ENCODE assay signal across 22 mouse cellular contexts in the genomic region with DNA sequence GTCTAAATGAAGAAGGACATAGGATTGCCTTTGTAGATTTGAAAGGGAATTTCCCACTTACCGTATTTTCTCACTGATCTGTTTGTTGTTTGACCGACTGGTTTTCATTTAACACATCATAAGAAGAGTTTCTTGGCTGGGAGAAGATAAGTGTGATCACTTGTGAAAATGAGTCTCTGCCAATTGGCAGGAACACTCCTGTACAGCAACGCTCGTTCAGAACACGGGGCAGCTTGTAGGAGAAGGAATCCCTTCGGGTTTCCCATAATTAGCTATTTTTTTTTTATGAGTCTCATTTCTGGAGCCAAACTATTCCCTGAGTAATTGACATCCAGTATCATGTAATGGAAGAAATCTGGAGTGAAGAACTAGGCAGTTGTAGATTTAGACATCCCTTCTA.
DNase-seq lines count a peak whose midpoint lies in the region; ATAC-seq and TF ChIP-seq lines count a peak whose summit lies in the region.
"Had no signal": no experiment of that assay in that cellular context is flagged by ENCODE, and none has a peak within 500 bp of the region (broad histone marks: within the 10 kb centered on the region; RNA-seq: fewer than 3 reads in every experiment).

No protein-coding gene starts in this region.

- peak; percentile 72 for DNase-seq in forebrain, embryonic 14.5 days (ENCODE audit: low spot score)
- peak; percentile 49 for DNase-seq in limb, embryonic 14.5 days (ENCODE audit: low spot score)
- DNase-seq in limb, embryonic 10.5 days (ENCODE audit: low spot score): no peak
- DNase-seq in lung, postnatal 0 days (ENCODE audit: low spot score): peak; percentile 50
- DNase-seq in lung, postnatal 4 days: no peak
- DNase-seq in brain, embryonic 14.5 days (ENCODE audit: low read depth): peak; percentile 79
- DNase-seq in gastrocnemius, postnatal 14 days: no peak
- DNase-seq: adrenal gland, adult 2 months; adrenal gland, postnatal 25 days; cerebellum, adult 2 months; cerebellum, postnatal 10 days; embryo, embryonic 11 days; forebrain, postnatal 0 days; gastrocnemius, postnatal 25 days; heart, postnatal 4 days had no signal

- no peak overlapping the region for H3K4me3 ChIP-seq in forebrain, embryonic 14.5 days (ENCODE audit: low read depth, low read length)
- H3K4me3 ChIP-seq in forebrain, embryonic 13.5 days: no peak overlapping the region
- no peak overlapping the region for H3K4me3 ChIP-seq in limb, embryonic 14.5 days (replicated peaks; ENCODE audit: low read length)
- H3K4me3 ChIP-seq in limb, embryonic 10.5 days: no peak overlapping the region
- no peak overlapping the region for H3K4me3 ChIP-seq in lung, postnatal 0 days (ENCODE audit: low read depth, low read length)
- H3K4me3 ChIP-seq: embryonic facial prominence, embryonic 12.5 days; hindbrain, embryonic 12.5 days had no signal

- no peak for TF ChIP-seq POLR2A in limb, embryonic 14.5 days (IDR thresholded peaks at IDR 0.05; ENCODE audit: borderline replicate concordance, extremely low read depth, insufficient read depth, insufficient read length)
- TF ChIP-seq POLR2A in brain, embryonic 14.5 days (IDR thresholded peaks at IDR 0.05; ENCODE audit: borderline replicate concordance, extremely low read depth, insufficient read depth, insufficient read length, poor library complexity, severe bottlenecking): no peak

- H3K9ac ChIP-seq in forebrain, embryonic 14.5 days (ENCODE audit: low read length): no peak overlapping the region
- no peak overlapping the region for H3K9ac ChIP-seq in forebrain, embryonic 13.5 days
- H3K9ac ChIP-seq in limb, embryonic 14.5 days (ENCODE audit: low read depth, low read length, severe bottlenecking): no peak overlapping the region
- no peak overlapping the region for H3K9ac ChIP-seq in lung, postnatal 0 days (replicated peaks; ENCODE audit: low read depth)
- H3K9ac ChIP-seq: embryonic facial prominence, embryonic 12.5 days; forebrain, postnatal 0 days; hindbrain, embryonic 12.5 days had no signal

- WGBS in forebrain, embryonic 14.5 days: 71% methylated on average over 6 of the region's 6 CpGs
- WGBS in forebrain, embryonic 13.5 days: 88% methylated on average over 6 of the region's 6 CpGs
- 31% methylated on average over 6 of the region's 6 CpGs for WGBS in limb, embryonic 14.5 days
- WGBS in limb, embryonic 10.5 days: 75% methylated on average over 6 of the region's 6 CpGs
- 44% methylated on average over 6 of the region's 6 CpGs for WGBS in lung, postnatal 0 days

- H3K4me2 ChIP-seq in forebrain, embryonic 14.5 days (ENCODE audit: low read length): no peak overlapping the region
- no peak overlapping the region for H3K4me2 ChIP-seq in forebrain, embryonic 13.5 days
- H3K4me2 ChIP-seq in limb, embryonic 14.5 days (replicated peaks; ENCODE audit: low read depth, low read length, severe bottlenecking): no peak overlapping the region
- no peak overlapping the region for H3K4me2 ChIP-seq in lung, postnatal 0 days (replicated peaks; ENCODE audit: low read depth, low read length)
- H3K4me2 ChIP-seq: embryonic facial prominence, embryonic 12.5 days; hindbrain, embryonic 12.5 days had no signal

- no peaks in the 10 kb centered on the region for H3K9me3 ChIP-seq in forebrain, embryonic 14.5 days (replicated peaks; ENCODE audit: control insufficient read depth, low read length)
- no peaks in the 10 kb centered on the region for H3K9me3 ChIP-seq in forebrain, embryonic 13.5 days (replicated peaks)
- no peaks in the 10 kb centered on the region for H3K9me3 ChIP-seq in limb, embryonic 14.5 days (ENCODE audit: control insufficient read depth, low read length)
- H3K9me3 ChIP-seq in limb, embryonic 10.5 days (replicated peaks): no peaks in the 10 kb centered on the region
- H3K9me3 ChIP-seq in lung, postnatal 0 days (ENCODE audit: low read length): no peaks in the 10 kb centered on the region
- H3K9me3 ChIP-seq: embryonic facial prominence, embryonic 12.5 days; hindbrain, embryonic 12.5 days had no signal

- intact Hi-C loops in gastrocnemius, postnatal 14 days (cut with DNase I; ENCODE audit: low total_unique reads): no loop called here

- no peak for TF ChIP-seq EP300 in lung, postnatal 0 days (IDR thresholded peaks at IDR 0.05)

- ATAC-seq in forebrain, embryonic 14.5 days: peak; percentile 35; the same call in 1 of the 2 replicates
- no peak for ATAC-seq in forebrain, embryonic 13.5 days
- ATAC-seq in limb, embryonic 14.5 days (ENCODE audit: low FRiP score, low read depth): no peak
- no peak for ATAC-seq in lung, postnatal 0 days
- ATAC-seq: activated CD4-positive, CD25-positive, alpha-beta regulatory T cell, adult 4 months; forebrain, postnatal 0 days; hindbrain, embryonic 16.5 days; inflammation-experienced regulatory T-cells, adult 6 months; Patski had no signal

- H3K27ac ChIP-seq in forebrain, embryonic 14.5 days (ENCODE audit: low read depth, low read length): no peak overlapping the region
- no peak overlapping the region for H3K27ac ChIP-seq in forebrain, embryonic 13.5 days
- H3K27ac ChIP-seq in limb, embryonic 14.5 days (replicated peaks; ENCODE audit: low read depth, low read length): no peak overlapping the region
- no peak overlapping the region for H3K27ac ChIP-seq in limb, embryonic 10.5 days
- H3K27ac ChIP-seq in lung, postnatal 0 days (ENCODE audit: low read length): no peak overlapping the region
- H3K27ac ChIP-seq: embryonic facial prominence, embryonic 12.5 days; hindbrain, embryonic 12.5 days had no signal

- H3K4me1 ChIP-seq in forebrain, embryonic 14.5 days (ENCODE audit: control insufficient read depth, insufficient read depth, low read length): peaks cover 3% of the 10 kb centered on the region; the same call in 1 of the 2 replicates
- peaks cover 9% of the 10 kb centered on the region for H3K4me1 ChIP-seq in forebrain, embryonic 13.5 days
- H3K4me1 ChIP-seq in limb, embryonic 14.5 days (ENCODE audit: control insufficient read depth, insufficient read depth, low read length): 0 out of 2 replicates have a peak, but pooled peaks cover 8% of the 10 kb centered on the region
- peaks cover 5% of the 10 kb centered on the region; the same call in 1 of the 2 replicates for H3K4me1 ChIP-seq in limb, embryonic 10.5 days
- no peaks in the 10 kb centered on the region for H3K4me1 ChIP-seq in lung, postnatal 0 days (ENCODE audit: insufficient read depth, low read depth, low read length)
- H3K4me1 ChIP-seq: embryonic facial prominence, embryonic 12.5 days; hindbrain, embryonic 12.5 days had no signal

- no peak for TF ChIP-seq CTCF in lung, postnatal 0 days (IDR thresholded peaks at IDR 0.05)
- no peak for TF ChIP-seq CTCF in brain, embryonic 14.5 days (IDR thresholded peaks at IDR 0.05; ENCODE audit: borderline replicate concordance, extremely low read depth, insufficient read depth, insufficient read length)

- no peaks in the 10 kb centered on the region for H3K36me3 ChIP-seq in forebrain, embryonic 14.5 days (ENCODE audit: control insufficient read depth, insufficient read depth, low read length)
- no peaks in the 10 kb centered on the region for H3K36me3 ChIP-seq in forebrain, embryonic 13.5 days (ENCODE audit: poor library complexity, severe bottlenecking)
- no peaks in the 10 kb centered on the region for H3K36me3 ChIP-seq in limb, embryonic 14.5 days (ENCODE audit: control insufficient read depth, insufficient read depth, low read length)
- H3K36me3 ChIP-seq in limb, embryonic 10.5 days: no peaks in the 10 kb centered on the region
- H3K36me3 ChIP-seq in lung, postnatal 0 days (ENCODE audit: insufficient read depth, low read length): no peaks in the 10 kb centered on the region
- H3K36me3 ChIP-seq: embryonic facial prominence, embryonic 12.5 days; hindbrain, embryonic 12.5 days had no signal

- H3K27me3 ChIP-seq in forebrain, embryonic 14.5 days (replicated peaks; ENCODE audit: control insufficient read depth, insufficient read depth, low read length): no peaks in the 10 kb centered on the region
- no peaks in the 10 kb centered on the region for H3K27me3 ChIP-seq in forebrain, embryonic 13.5 days
- H3K27me3 ChIP-seq in limb, embryonic 14.5 days (ENCODE audit: control insufficient read depth, insufficient read depth, low read length): no peaks in the 10 kb centered on the region
- H3K27me3 ChIP-seq in limb, embryonic 10.5 days (ENCODE audit: low read depth, poor library complexity, severe bottlenecking): no peaks in the 10 kb centered on the region
- no peaks in the 10 kb centered on the region for H3K27me3 ChIP-seq in lung, postnatal 0 days (replicated peaks; ENCODE audit: insufficient read depth, low read length)
- H3K27me3 ChIP-seq: embryonic facial prominence, embryonic 12.5 days; hindbrain, embryonic 12.5 days; Patski had no signal

Comparison
In these comparisons a context has a peak if more than half of its experiments do, and no peak if none do; other contexts are left out.
1. DNase-seq: peak in forebrain, embryonic 14.5 days (single experiment), limb, embryonic 14.5 days (single experiment), lung, postnatal 0 days (single experiment) and brain, embryonic 14.5 days (single experiment); none in limb, embryonic 10.5 days (single experiment), lung, postnatal 4 days (0 of 2) and gastrocnemius, postnatal 14 days (single experiment).